Mouse (Mus musculus) gastrocnemius, adult 2 months (tissue): ENCODE measurements around the gene Eml4. TPM values are rescaled to one million over a fixed set of nuclear protein-coding genes. Genes with fewer than 3 reads are reported as not detected.

Experiments used
- DNase-seq: peaks from one replicate; pipeline ENCODE4 v3.0.0; 2022
- H3K27ac ChIP-seq: fragments of 200-600 bp; 2 replicates; pipeline ENCODE4 v1.8.1; 2022; ENCODE audit warnings: mild to moderate bottlenecking
- H3K4me3 ChIP-seq: fragments of 200-600 bp; 2 replicates; pipeline ENCODE4 v1.8.1; 2022; ENCODE audit warnings: mild to moderate bottlenecking, moderate library complexity
- CTCF ChIP-seq: fragments of 200-600 bp; IDR thresholded peaks from 2 replicates; pipeline ENCODE4 v1.8.1; 2022; ENCODE audit warnings: antibody characterized with exemption, mild to moderate bottlenecking, moderate library complexity
- intact Hi-C: fragments of 180-260 bp; cut with DNase I; formaldehyde crosslinking; loops from one replicate; pipeline ENCODE4 v1.15.1; 2025
- total RNA-seq, 2 experiments: library from RNA; stranded (reverse); gene quantifications; 2 replicates each; pipeline ENCODE4 v1.2.3; 2021

Gene Eml4
- total RNA-seq, 2 experiments from 2014 or later: 1.8 to 2.6 TPM

- intact Hi-C loops: no loop called here
- Histone ChIP-seq H3K27ac (peak overlapping the region; percentile 75), H3K4me3 (peak overlapping the region; percentile 61)
- peak; percentile 70 for DNase-seq
- TF ChIP-seq CTCF: no peak
Observed at GRCm38 (mm10) chr17:83322621-83323335, 28.0 kb upstream of the Eml4 start.

- Histone ChIP-seq H3K27ac (peak overlapping the region; percentile 75), H3K4me3 (peak overlapping the region; percentile 61)
- no peak for DNase-seq
- no peak for TF ChIP-seq CTCF
- intact Hi-C loops: no loop called here
Observed at GRCm38 (mm10) chr17:83323410-83324268, 27.1 kb upstream of the Eml4 start.

GRCm38 (mm10) chr17:83324269-83324616 lies 26.5 kb upstream of the Eml4 start:
- no peak for DNase-seq
- H3K27ac ChIP-seq: peak overlapping the region; percentile 75; the same call in 1 of the 2 replicates

GRCm38 (mm10) chr17:83335183-83335584 lies 15.5 kb upstream of the Eml4 start:
- no peak; the same call in 1 of the 2 replicates for TF ChIP-seq CTCF
- Histone ChIP-seq H3K4me3 (peak overlapping the region; percentile 61), H3K27ac (peak overlapping the region; percentile 73)
- no peak for DNase-seq
- intact Hi-C loops: no loop called here

More at GRCm38 (mm10) chr17:83324269-83324616, 26.5 kb upstream of the Eml4 start:
- no peak overlapping the region for H3K4me3 ChIP-seq
- TF ChIP-seq CTCF: no peak
- intact Hi-C loops: no loop called here

GRCm38 (mm10) chr17:83337051-83337898 lies 13.5 kb upstream of the Eml4 start:
- Histone ChIP-seq H3K27ac (no peak overlapping the region), H3K4me3 (no peak overlapping the region)
- no peak for DNase-seq
- peak; percentile 18; the same call in 1 of the 2 replicates for TF ChIP-seq CTCF
- intact Hi-C loops: no loop called here

GRCm38 (mm10) chr17:83339368-83340085 lies 11.2 kb upstream of the Eml4 start:
- no peak for TF ChIP-seq CTCF
- intact Hi-C loops: no loop called here
- H3K4me3 ChIP-seq: no peak overlapping the region
- H3K27ac ChIP-seq: no peak overlapping the region
- DNase-seq: no peak

- peak overlapping the region; percentile 53 for H3K27ac ChIP-seq
- intact Hi-C loops: no loop called here
- H3K4me3 ChIP-seq: peak overlapping the region; percentile 48
- peak; percentile 27 for DNase-seq
- no peak for TF ChIP-seq CTCF
Observed at GRCm38 (mm10) chr17:83340895-83341524, 9.7 kb upstream of the Eml4 start.

GRCm38 (mm10) chr17:83344226-83344625 lies 6.5 kb upstream of the Eml4 start:
- intact Hi-C loops: no loop called here
- no peak for DNase-seq
- no peak for TF ChIP-seq CTCF

GRCm38 (mm10) chr17:83348056-83348822 lies 2.5 kb upstream of the Eml4 start:
- intact Hi-C loops: no loop called here
- no peak overlapping the region for H3K27ac ChIP-seq
- no peak overlapping the region for H3K4me3 ChIP-seq
- TF ChIP-seq CTCF: no peak
- no peak for DNase-seq

More at GRCm38 (mm10) chr17:83344226-83344625, 6.5 kb upstream of the Eml4 start:
- no peak overlapping the region for H3K27ac ChIP-seq
- H3K4me3 ChIP-seq: no peak overlapping the region

- H3K4me3 ChIP-seq: peak overlapping the region; percentile 87
- DNase-seq: peak; percentile 64
- H3K27ac ChIP-seq: peak overlapping the region; percentile 90
- TF ChIP-seq CTCF: no peak
- intact Hi-C loops: loop anchor here (2.0 to 5.0 kb wide), 2 partner anchors 74 to 161 kb away; no protein-coding TSS in a partner anchor
Observed at GRCm38 (mm10) chr17:83351119-83351531, 394 bp downstream of the Eml4 start.
